Mouse (Mus musculus): Measurements from ENCODE around the gene 4933412E24Rik.

4933412E24Rik gene

GRCm38 (mm10) chr15:60016513-60016912 lies at the start of gene 4933412E24Rik:
Gene 4933412E24Rik, minus strand, starts transcription at chr15:60016613.
- DNase-seq (ENCODE audit: low spot score) = no peak

GRCm38 (mm10) chr15:60030728-60031127 lies 14.3 kb upstream of the 4933412E24Rik start:
- DNase-seq (ENCODE audit: low spot score) = no peak

GRCm38 (mm10) chr15:60021256-60021655 lies 4.8 kb upstream of the 4933412E24Rik start:
- DNase-seq (ENCODE audit: low spot score) = no peak

GRCm38 (mm10) chr15:60010199-60010598 lies 6.2 kb downstream of the 4933412E24Rik start:
- no peak for DNase-seq (ENCODE audit: low spot score)

GRCm38 (mm10) chr15:60009610-60010009 lies 6.8 kb downstream of the 4933412E24Rik start:
- no peak for DNase-seq (ENCODE audit: low spot score)

- DNase-seq (ENCODE audit: low spot score) = no peak
Observed at GRCm38 (mm10) chr15:59983777-59984176, 32.6 kb downstream of the 4933412E24Rik start.

GRCm38 (mm10) chr15:59975310-59975709 lies 41.1 kb downstream of the 4933412E24Rik start:
- DNase-seq (ENCODE audit: low spot score) = no peak

GRCm38 (mm10) chr15:59974584-59974983 lies 41.8 kb downstream of the 4933412E24Rik start:
- no peak for DNase-seq (ENCODE audit: low spot score)

- no peak for DNase-seq (ENCODE audit: low spot score)
Observed at GRCm38 (mm10) chr15:59973651-59974519, 42.5 kb downstream of the 4933412E24Rik start.

Measured in ovary, postnatal 36 days (tissue).